Mouse (Mus musculus): ENCODE measurements around the gene Nol7. TPM values are rescaled to one million over a fixed set of nuclear protein-coding genes. Genes with fewer than 3 reads are reported as not detected.

Nol7 gene
- polyA plus RNA-seq, 2 experiments = 84.2 to 123 TPM

DNA sequence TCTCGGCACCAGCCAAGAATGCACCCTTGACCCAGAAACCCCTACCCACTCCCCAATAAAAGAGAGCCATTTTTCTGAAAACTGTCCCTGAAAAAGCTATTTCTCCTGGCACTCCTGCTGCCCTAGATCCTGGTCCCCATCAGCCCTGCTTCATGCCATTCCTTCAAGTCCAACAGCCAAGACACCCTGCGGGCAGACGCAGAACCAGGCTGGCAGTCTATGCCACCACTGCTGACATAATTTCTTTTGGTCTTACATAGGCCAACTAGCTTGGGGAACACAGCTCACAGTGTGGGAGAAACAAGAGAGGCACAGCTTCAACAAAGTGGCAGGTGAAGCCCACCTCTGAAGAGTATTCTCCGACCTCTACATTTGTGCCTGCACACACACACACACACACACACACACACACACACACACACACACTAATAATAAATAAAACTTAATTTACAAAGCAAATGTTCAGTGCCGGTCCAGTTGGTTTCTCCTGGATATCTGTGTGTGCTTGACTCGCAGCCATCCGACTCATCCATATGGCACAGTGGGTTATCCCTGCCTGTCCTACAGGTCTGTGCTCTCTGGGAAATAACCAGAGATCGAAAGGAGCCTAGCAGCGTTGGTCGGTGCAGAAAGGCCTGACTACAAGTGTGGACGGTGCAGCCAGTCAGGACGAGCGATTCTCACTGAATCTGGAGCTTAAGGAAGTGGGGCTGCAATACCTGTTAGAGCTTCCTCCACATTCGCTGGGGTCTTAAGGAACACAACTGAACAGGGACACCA is 41.7 kb upstream of the Nol7 start:
- H3K36me3 ChIP-seq (replicated peaks; ENCODE audit: control insufficient read depth, insufficient read depth, low read depth) = no peaks in the 10 kb centered on the region
- H3K4me2 ChIP-seq (ENCODE audit: low read depth) = no peak overlapping the region
- no peak overlapping the region for H3K4me3 ChIP-seq (ENCODE audit: insufficient read depth in 1 of 2, low read depth in 2 of 2, low read length in 2 of 2)
- no peak overlapping the region for H3K9ac ChIP-seq (replicated peaks)
- H3K4me1 ChIP-seq (replicated peaks; ENCODE audit: control insufficient read depth in 2 of 2, insufficient read depth in 2 of 2, low read length in 1 of 2) = no peaks in the 10 kb centered on the region; a peak in 1 of 4 replicates
- no peak for TF ChIP-seq CTCF (IDR thresholded peaks at IDR 0.05; ENCODE audit: low read depth)
- no peak for TF ChIP-seq EP300 (IDR thresholded peaks at IDR 0.05; ENCODE audit: low read depth)
- H3K27ac ChIP-seq = no peak overlapping the region
- no peaks in the 10 kb centered on the region for H3K27me3 ChIP-seq (ENCODE audit: control insufficient read depth, insufficient read depth, low read length)
- DNase-seq (ENCODE audit: low read depth in 3 of 3, low spot score in 3 of 3) (no peak), ATAC-seq (ENCODE audit: insufficient read depth) (no peak)
- WGBS (ENCODE audit: insufficient replicate concordance) = 70% methylated on average over 14 of the region's 14 CpGs
- no peaks in the 10 kb centered on the region for H3K9me3 ChIP-seq (ENCODE audit: control insufficient read depth, low read length)

DNA sequence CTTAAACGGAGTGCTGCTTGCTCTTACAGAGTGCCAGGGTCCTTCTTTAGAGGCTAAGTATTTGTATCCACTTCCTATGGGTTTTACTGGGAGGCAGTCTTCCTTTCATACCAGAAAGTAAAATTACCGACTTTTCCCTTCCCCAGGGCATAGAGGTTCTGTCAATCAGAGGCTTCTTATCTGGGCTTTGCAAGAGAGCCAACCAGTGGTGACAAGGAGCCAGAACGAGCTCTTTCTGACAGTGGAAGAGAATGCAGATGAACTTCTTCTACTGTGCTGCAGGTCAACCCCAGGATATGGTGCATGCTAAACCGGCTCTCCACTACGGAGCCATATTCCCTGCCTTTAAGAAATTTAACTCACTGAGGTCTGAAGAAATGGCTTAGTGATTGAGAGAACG is 37.7 kb upstream of the Nol7 start:
- H3K4me1 ChIP-seq (replicated peaks; ENCODE audit: control insufficient read depth in 2 of 2, insufficient read depth in 2 of 2, low read length in 1 of 2) = peaks cover 0 to 3% of the 10 kb centered on the region in 2 experiments; a peak in 1 of 4 replicates
- ATAC-seq (ENCODE audit: insufficient read depth) (no peak), DNase-seq (ENCODE audit: low read depth in 3 of 3, low spot score in 3 of 3) (no peak)
- H3K4me2 ChIP-seq (ENCODE audit: low read depth) = no peak overlapping the region
- H3K36me3 ChIP-seq (replicated peaks; ENCODE audit: control insufficient read depth, insufficient read depth, low read depth) = no peaks in the 10 kb centered on the region
- H3K9me3 ChIP-seq (ENCODE audit: control insufficient read depth, low read length) = no peaks in the 10 kb centered on the region
- no peak overlapping the region for H3K9ac ChIP-seq (replicated peaks)
- 32% methylated on average over 6 of the region's 6 CpGs for WGBS (ENCODE audit: insufficient replicate concordance)
- H3K27ac ChIP-seq = no peak overlapping the region
- TF ChIP-seq CTCF (IDR thresholded peaks at IDR 0.05; ENCODE audit: low read depth) (no peak), EP300 (IDR thresholded peaks at IDR 0.05; ENCODE audit: low read depth) (no peak)
- H3K27me3 ChIP-seq (ENCODE audit: control insufficient read depth, insufficient read depth, low read length) = no peaks in the 10 kb centered on the region
- H3K4me3 ChIP-seq (ENCODE audit: insufficient read depth in 1 of 2, low read depth in 2 of 2, low read length in 2 of 2) = no peak overlapping the region

DNA sequence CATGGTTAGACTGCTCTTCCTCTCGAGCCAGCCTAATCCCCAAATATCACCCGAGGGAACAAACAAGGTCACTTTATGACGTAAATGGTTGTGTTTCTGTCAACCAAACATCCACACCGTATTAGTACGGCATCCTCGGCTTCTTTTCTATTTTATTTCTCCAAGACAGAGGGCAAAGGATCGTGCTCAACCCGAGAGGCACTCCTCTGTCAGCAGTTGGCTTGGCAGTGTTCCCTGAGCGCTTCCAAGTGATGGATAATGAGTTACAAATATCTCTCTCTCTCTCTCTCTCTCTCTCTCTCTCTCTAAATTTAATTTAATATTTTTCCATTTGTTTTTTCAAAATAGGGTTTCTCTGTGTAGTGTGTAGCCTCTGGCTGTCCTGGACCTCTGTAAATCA is 35.8 kb upstream of the Nol7 start:
- Histone ChIP-seq H3K27ac (no peak overlapping the region), H3K4me3 (ENCODE audit: insufficient read depth in 1 of 2, low read depth in 2 of 2, low read length in 2 of 2) (no peak overlapping the region), H3K4me2 (ENCODE audit: low read depth) (no peak overlapping the region), H3K4me1 (replicated peaks; ENCODE audit: control insufficient read depth in 2 of 2, insufficient read depth in 2 of 2, low read length in 1 of 2) (peaks cover 0 to 5% of the 10 kb centered on the region in 2 experiments; a peak in 1 of 4 replicates), H3K9me3 (ENCODE audit: control insufficient read depth, low read length) (no peaks in the 10 kb centered on the region), H3K36me3 (replicated peaks; ENCODE audit: control insufficient read depth, insufficient read depth, low read depth) (no peaks in the 10 kb centered on the region), H3K27me3 (ENCODE audit: control insufficient read depth, insufficient read depth, low read length) (no peaks in the 10 kb centered on the region), H3K9ac (replicated peaks) (no peak overlapping the region)
- ATAC-seq (ENCODE audit: insufficient read depth) = no peak
- TF ChIP-seq CTCF (IDR thresholded peaks at IDR 0.05; ENCODE audit: low read depth) = no peak
- no peak for TF ChIP-seq EP300 (IDR thresholded peaks at IDR 0.05; ENCODE audit: low read depth)
- 66% methylated on average over 9 of the region's 9 CpGs for WGBS (ENCODE audit: insufficient replicate concordance)
- no peak for DNase-seq (ENCODE audit: low read depth in 3 of 3, low spot score in 3 of 3)

DNA sequence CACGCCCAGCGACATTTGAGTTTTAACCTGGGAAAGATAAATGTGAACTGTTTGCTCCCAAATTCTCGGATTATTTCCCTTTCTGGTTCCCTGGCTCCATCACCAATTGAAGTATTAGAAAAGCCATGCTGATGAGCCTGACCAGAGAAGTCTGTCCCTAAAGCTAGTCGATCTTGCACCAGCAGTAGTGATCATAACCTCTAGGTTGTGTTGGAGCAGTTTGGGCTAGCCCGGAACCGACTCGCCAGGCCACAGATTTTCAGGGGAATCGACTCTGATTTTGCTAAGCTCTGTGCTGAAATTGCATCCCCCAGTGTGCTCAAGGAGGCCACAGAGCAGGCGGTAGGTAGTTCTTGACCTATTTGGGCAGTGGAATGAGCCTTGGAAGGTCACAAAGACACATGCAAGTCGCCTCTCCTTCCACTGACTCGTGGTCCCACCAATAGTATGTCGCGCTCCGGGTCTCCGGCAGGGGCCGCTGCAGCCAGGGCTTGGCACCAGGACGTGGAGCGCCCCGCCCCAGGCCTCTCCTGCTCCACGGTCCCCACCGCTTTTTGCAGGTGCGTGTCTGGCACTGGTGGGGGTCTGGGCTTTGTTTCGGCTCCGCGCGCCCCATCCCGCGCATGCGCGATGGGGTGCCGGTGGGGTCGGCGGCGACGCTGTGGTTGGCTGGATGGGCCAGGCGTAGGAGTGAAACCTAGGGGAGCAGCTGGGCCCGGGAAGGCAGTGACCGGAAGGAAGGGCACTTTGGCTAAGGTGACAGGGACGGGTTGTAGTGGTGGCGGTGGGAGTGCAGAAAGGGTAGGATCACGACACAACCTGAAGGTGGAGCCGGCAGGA is 33.0 kb upstream of the Nol7 start, which contains the start of gene Sirt5:
Sirt5 (plus strand) TSS at position 512 of the 840 bp plus-strand sequence.
- Histone ChIP-seq H3K9ac (replicated peaks) (peak within 1 kb of the TSS; percentile 41), H3K4me2 (ENCODE audit: low read depth) (peak within 1 kb of the TSS; percentile 63), H3K27me3 (ENCODE audit: control insufficient read depth, insufficient read depth, low read length) (no peaks in the 10 kb centered on the region), H3K36me3 (replicated peaks; ENCODE audit: control insufficient read depth, insufficient read depth, low read depth) (no peaks in the 10 kb centered on the region), H3K9me3 (ENCODE audit: control insufficient read depth, low read length) (no peaks in the 10 kb centered on the region), H3K4me1 (replicated peaks; ENCODE audit: control insufficient read depth in 2 of 2, insufficient read depth in 2 of 2, low read length in 1 of 2) (peaks cover 0 to 5% of the 10 kb centered on the region in 2 experiments; a peak in 1 of 4 replicates), H3K4me3 (ENCODE audit: insufficient read depth in 1 of 2, low read depth in 2 of 2, low read length in 2 of 2) (peak within 1 kb of the TSS; percentile 58 to 72), H3K27ac (no peak within 1 kb of the TSS)
- TF ChIP-seq EP300 (IDR thresholded peaks at IDR 0.05; ENCODE audit: low read depth) (no peak), CTCF (IDR thresholded peaks at IDR 0.05; ENCODE audit: low read depth) (peak; percentile 93)
- DNase-seq (ENCODE audit: low read depth in 3 of 3, low spot score in 3 of 3) (peak; percentile 40 to 57 (median 54)), ATAC-seq (ENCODE audit: insufficient read depth) (peak; percentile 87)
- WGBS (ENCODE audit: insufficient replicate concordance) = 12% methylated on average over 42 of the region's 42 CpGs

DNA sequence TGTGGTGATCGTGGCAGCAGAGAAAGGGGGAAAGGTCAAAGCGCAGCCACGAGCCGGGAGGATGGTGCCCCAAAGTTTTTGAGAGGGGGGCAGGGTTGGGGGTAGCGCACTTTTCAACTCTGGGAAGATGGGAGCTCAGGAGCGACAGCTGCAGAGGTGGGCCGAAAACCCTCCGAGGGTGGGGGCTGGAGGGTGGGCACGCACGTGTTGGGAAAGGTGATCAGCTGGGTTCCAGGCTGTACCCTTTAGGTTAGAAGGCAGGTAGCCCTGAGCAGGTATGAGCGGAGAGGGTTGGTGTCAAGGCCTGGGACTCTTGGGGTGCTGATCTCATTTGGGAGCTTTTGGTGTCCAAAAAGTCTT is 32.4 kb upstream of the Nol7 start:
- Histone ChIP-seq H3K4me1 (replicated peaks; ENCODE audit: control insufficient read depth in 2 of 2, insufficient read depth in 2 of 2, low read length in 1 of 2) (peaks cover 0 to 5% of the 10 kb centered on the region in 2 experiments; a peak in 1 of 4 replicates), H3K4me2 (ENCODE audit: low read depth) (peak overlapping the region; percentile 63), H3K36me3 (replicated peaks; ENCODE audit: control insufficient read depth, insufficient read depth, low read depth) (no peaks in the 10 kb centered on the region), H3K27ac (no peak overlapping the region), H3K9ac (replicated peaks) (peak overlapping the region; percentile 41), H3K9me3 (ENCODE audit: control insufficient read depth, low read length) (no peaks in the 10 kb centered on the region), H3K27me3 (ENCODE audit: control insufficient read depth, insufficient read depth, low read length) (no peaks in the 10 kb centered on the region), H3K4me3 (ENCODE audit: insufficient read depth in 1 of 2, low read depth in 2 of 2, low read length in 2 of 2) (peak overlapping the region; percentile 58 to 72)
- no peak for DNase-seq (ENCODE audit: low read depth in 3 of 3, low spot score in 3 of 3)
- ATAC-seq (ENCODE audit: insufficient read depth) = 0 out of 2 replicates have a peak, but pooled peaks have one; percentile 31
- TF ChIP-seq CTCF (IDR thresholded peaks at IDR 0.05; ENCODE audit: low read depth) = no peak
- no peak for TF ChIP-seq EP300 (IDR thresholded peaks at IDR 0.05; ENCODE audit: low read depth)
- 7% methylated on average over 11 of the region's 11 CpGs for WGBS (ENCODE audit: insufficient replicate concordance)
